Mouse (Mus musculus): ENCODE results near the gene Gbf1.

DNA sequence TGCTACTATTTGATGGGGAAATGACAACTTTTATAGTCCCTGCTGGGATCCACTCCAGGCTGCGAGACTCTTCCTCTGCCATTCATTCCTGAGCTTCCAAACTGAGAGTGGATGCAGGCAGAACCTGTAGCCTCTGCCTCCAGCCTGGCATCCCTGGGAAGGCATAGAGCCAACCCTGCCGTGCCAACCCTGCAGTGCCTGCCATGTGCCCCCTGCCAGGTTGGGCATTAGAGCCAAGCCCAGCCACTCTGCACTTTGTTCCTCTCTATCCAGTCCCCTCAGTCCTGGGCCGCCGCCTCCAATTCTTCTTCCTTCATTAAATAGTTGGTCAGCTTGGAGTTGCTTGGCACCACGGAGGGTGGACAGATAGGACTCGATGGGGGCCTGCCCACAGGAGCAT lies 133.7 kb downstream of the Gbf1 start:
- TF ChIP-seq CTCF (IDR thresholded peaks at IDR 0.05; ENCODE audit: extremely low read depth, insufficient read depth, low read length), result no peak
- no peak for TF ChIP-seq POLR2A (IDR thresholded peaks at IDR 0.05; ENCODE audit: extremely low read depth, insufficient read depth, low read length)

Data from cortical plate, adult 2 months (tissue).